Mouse (Mus musculus): ENCODE measurements around the gene Epn2. TPM values are rescaled to one million over a fixed set of nuclear protein-coding genes. Genes with fewer than 3 reads are reported as not detected.
A peak's percentile ranks its signal among the peaks of the same experiment; 100 is the strongest.

The Epn2 gene
- total and polyA plus RNA-seq, 2 experiments from 2014 or later, result 68.9 to 77.3 TPM

- no peaks in the 10 kb centered on the region for H3K9me3 ChIP-seq (ENCODE audit: low read length)
- H3K4me1 ChIP-seq (ENCODE audit: insufficient read depth), result no peaks in the 10 kb centered on the region
- no peak for TF ChIP-seq CTCF (IDR thresholded peaks at IDR 0.05; ENCODE audit: low read depth)
- H3K27ac ChIP-seq (ENCODE audit: low read depth, low read length), result no peak overlapping the region
- H3K4me2 ChIP-seq (ENCODE audit: low read depth), result no peak overlapping the region
- no peak for DNase-seq
- ATAC-seq, result no peak
- H3K36me3 ChIP-seq (ENCODE audit: insufficient read depth), result peaks cover 15% of the 10 kb centered on the region
- no peak overlapping the region for H3K9ac ChIP-seq
- no peak overlapping the region for H3K4me3 ChIP-seq (ENCODE audit: low read depth, low read length)
- no peaks in the 10 kb centered on the region for H3K27me3 ChIP-seq (ENCODE audit: insufficient read depth, low read length)
- 95% methylated on average over 10 of the region's 10 CpGs for WGBS
Measured at GRCm38 (mm10) chr11:61546452-61546851, 33.0 kb downstream of the Epn2 start.

DNA sequence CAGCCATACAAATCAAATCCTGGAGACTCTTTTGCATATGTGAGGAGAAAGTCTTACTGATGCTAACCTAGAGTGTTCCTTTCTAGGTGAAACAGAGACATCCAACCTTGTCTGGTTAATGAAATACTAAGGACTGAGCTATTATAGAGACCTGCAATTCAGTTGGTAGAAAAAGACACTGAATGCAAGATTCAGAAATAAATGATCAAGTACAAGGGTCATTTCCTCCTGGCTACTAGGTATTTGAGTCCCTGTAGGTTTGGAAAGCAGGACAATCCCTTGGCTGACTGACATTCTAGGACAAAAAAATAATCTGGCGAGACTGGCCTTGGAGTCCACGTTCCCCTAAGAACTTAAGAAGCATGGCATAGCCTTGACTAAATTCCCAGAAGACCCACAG, 33.9 kb downstream of the Epn2 start:
- WGBS, result 93% methylated on average over 2 of the region's 2 CpGs
- H3K4me1 ChIP-seq (ENCODE audit: insufficient read depth), result no peaks in the 10 kb centered on the region
- DNase-seq, result no peak

DNA sequence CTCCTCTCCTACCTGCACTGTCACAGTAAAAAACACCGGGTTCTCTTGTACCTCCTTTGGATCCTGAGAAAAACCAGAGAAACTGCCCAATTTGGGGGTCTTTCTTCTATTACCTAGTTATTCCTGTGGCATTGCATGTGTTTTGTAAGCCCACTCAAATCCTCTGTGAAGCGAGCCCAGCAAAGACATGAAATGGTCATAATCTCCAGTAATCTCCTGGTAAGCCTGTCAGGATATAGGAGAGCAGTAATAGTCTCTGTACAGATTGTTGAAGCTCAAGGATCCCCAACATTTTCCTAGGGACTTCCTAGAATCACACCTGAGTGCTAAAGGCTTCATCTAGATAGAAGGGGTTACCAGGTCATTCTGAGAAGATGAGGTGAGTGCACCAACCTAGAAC, 38.4 kb downstream of the Epn2 start:
- no peak overlapping the region for H3K4me3 ChIP-seq (ENCODE audit: low read depth, low read length)
- DNase-seq (no peak), ATAC-seq (no peak)
- no peak overlapping the region for H3K4me2 ChIP-seq (ENCODE audit: low read depth)
- H3K27me3 ChIP-seq (ENCODE audit: insufficient read depth, low read length), result no peaks in the 10 kb centered on the region
- peaks cover 17% of the 10 kb centered on the region for H3K36me3 ChIP-seq (ENCODE audit: insufficient read depth)
- WGBS, result 97% methylated on average over 2 of the region's 2 CpGs
- no peak overlapping the region for H3K9ac ChIP-seq
- no peaks in the 10 kb centered on the region for H3K4me1 ChIP-seq (ENCODE audit: insufficient read depth)
- H3K27ac ChIP-seq (ENCODE audit: low read depth, low read length), result no peak overlapping the region
- H3K9me3 ChIP-seq (ENCODE audit: low read length), result no peaks in the 10 kb centered on the region
- no peak for TF ChIP-seq CTCF (IDR thresholded peaks at IDR 0.05; ENCODE audit: low read depth)

More for the DNA sequence above, 33.9 kb downstream of the Epn2 start:
- H3K4me3 ChIP-seq (ENCODE audit: low read depth, low read length), result no peak overlapping the region
- H3K4me2 ChIP-seq (ENCODE audit: low read depth), result no peak overlapping the region
- no peaks in the 10 kb centered on the region for H3K9me3 ChIP-seq (ENCODE audit: low read length)
- H3K36me3 ChIP-seq (ENCODE audit: insufficient read depth), result peaks cover 15% of the 10 kb centered on the region
- no peaks in the 10 kb centered on the region for H3K27me3 ChIP-seq (ENCODE audit: insufficient read depth, low read length)
- no peak for ATAC-seq
- H3K9ac ChIP-seq, result no peak overlapping the region
- no peak for TF ChIP-seq CTCF (IDR thresholded peaks at IDR 0.05; ENCODE audit: low read depth)
- no peak overlapping the region for H3K27ac ChIP-seq (ENCODE audit: low read depth, low read length)

DNA sequence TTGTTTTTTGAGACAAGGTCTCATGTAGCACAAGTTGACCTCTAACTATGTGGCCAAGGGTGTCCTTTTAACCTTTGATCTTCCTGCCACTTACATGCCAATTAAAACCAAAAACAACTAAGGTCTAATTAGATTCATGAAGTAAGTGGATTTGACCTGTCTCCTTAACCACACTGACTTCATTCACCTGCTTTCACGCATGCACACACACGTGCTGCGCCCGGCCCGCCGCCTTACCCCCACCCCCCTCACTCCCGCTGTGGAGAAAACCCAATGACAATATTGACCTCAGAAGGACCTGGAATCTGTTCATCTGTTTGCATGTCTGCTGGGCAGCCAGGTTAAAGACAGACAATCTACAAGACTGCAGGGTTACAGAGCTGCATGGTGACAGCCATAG, 38.8 kb downstream of the Epn2 start:
- DNase-seq, result no peak
- no peak for ATAC-seq
- no peaks in the 10 kb centered on the region for H3K27me3 ChIP-seq (ENCODE audit: insufficient read depth, low read length)
- no peaks in the 10 kb centered on the region for H3K4me1 ChIP-seq (ENCODE audit: insufficient read depth)
- H3K4me3 ChIP-seq (ENCODE audit: low read depth, low read length), result no peak overlapping the region
- WGBS, result 78% methylated on average over 7 of the region's 7 CpGs
- no peak overlapping the region for H3K9ac ChIP-seq
- H3K9me3 ChIP-seq (ENCODE audit: low read length), result no peaks in the 10 kb centered on the region
- H3K27ac ChIP-seq (ENCODE audit: low read depth, low read length), result no peak overlapping the region
- peaks cover 12% of the 10 kb centered on the region; the same call in 1 of the 2 replicates for H3K36me3 ChIP-seq (ENCODE audit: insufficient read depth)
- no peak for TF ChIP-seq CTCF (IDR thresholded peaks at IDR 0.05; ENCODE audit: low read depth)
- H3K4me2 ChIP-seq (ENCODE audit: low read depth), result no peak overlapping the region

- WGBS, result 87% methylated on average over 3 of the region's 3 CpGs
- no peak for TF ChIP-seq CTCF (IDR thresholded peaks at IDR 0.05; ENCODE audit: low read depth)
- peaks cover 9% of the 10 kb centered on the region; the same call in 1 of the 2 replicates for H3K36me3 ChIP-seq (ENCODE audit: insufficient read depth)
- H3K4me2 ChIP-seq (ENCODE audit: low read depth), result no peak overlapping the region
- H3K9ac ChIP-seq, result no peak overlapping the region
- H3K4me1 ChIP-seq (ENCODE audit: insufficient read depth), result no peaks in the 10 kb centered on the region
- H3K27ac ChIP-seq (ENCODE audit: low read depth, low read length), result no peak overlapping the region
- DNase-seq, result no peak
- H3K9me3 ChIP-seq (ENCODE audit: low read length), result no peaks in the 10 kb centered on the region
- ATAC-seq, result peak; percentile 62
- H3K27me3 ChIP-seq (ENCODE audit: insufficient read depth, low read length), result no peaks in the 10 kb centered on the region
- no peak overlapping the region for H3K4me3 ChIP-seq (ENCODE audit: low read depth, low read length)
Measured at GRCm38 (mm10) chr11:61537362-61537761, 42.1 kb downstream of the Epn2 start.

DNA sequence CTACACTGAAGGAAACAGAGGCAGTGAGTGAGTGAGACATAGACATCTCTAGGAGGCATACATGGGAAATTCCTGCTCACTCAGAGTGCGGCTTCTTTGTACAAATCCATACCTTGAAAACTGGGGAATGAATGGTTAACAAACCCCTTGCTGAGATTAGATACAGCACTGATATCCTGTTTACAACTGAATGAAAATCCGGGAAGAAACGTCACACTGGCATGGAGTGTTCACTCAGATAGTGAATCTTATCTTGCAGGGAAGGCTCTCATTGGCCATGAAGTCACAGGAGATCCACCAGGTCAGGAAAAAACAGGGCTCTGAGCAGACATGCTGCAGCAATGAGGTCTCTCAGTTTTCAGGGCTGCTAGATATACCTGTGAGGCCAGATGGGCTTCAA, 42.5 kb downstream of the Epn2 start:
- no peaks in the 10 kb centered on the region for H3K4me1 ChIP-seq (ENCODE audit: insufficient read depth)
- no peak overlapping the region for H3K4me2 ChIP-seq (ENCODE audit: low read depth)
- no peak for ATAC-seq
- no peak for TF ChIP-seq CTCF (IDR thresholded peaks at IDR 0.05; ENCODE audit: low read depth)
- no peak overlapping the region for H3K4me3 ChIP-seq (ENCODE audit: low read depth, low read length)
- no peak overlapping the region for H3K9ac ChIP-seq
- 81% methylated on average over 3 of the region's 3 CpGs for WGBS
- no peaks in the 10 kb centered on the region for H3K27me3 ChIP-seq (ENCODE audit: insufficient read depth, low read length)
- no peaks in the 10 kb centered on the region for H3K9me3 ChIP-seq (ENCODE audit: low read length)
- peaks cover 9% of the 10 kb centered on the region; the same call in 1 of the 2 replicates for H3K36me3 ChIP-seq (ENCODE audit: insufficient read depth)
- no peak overlapping the region for H3K27ac ChIP-seq (ENCODE audit: low read depth, low read length)
- DNase-seq, result no peak

GRCm38 (mm10) chr11:61535530-61535929, 44.0 kb downstream of the Epn2 start:
- Histone ChIP-seq H3K9me3 (ENCODE audit: low read length) (no peaks in the 10 kb centered on the region), H3K27me3 (ENCODE audit: insufficient read depth, low read length) (no peaks in the 10 kb centered on the region), H3K4me1 (ENCODE audit: insufficient read depth) (no peaks in the 10 kb centered on the region), H3K36me3 (ENCODE audit: insufficient read depth) (peaks cover 9% of the 10 kb centered on the region; the same call in 1 of the 2 replicates), H3K4me3 (ENCODE audit: low read depth, low read length) (no peak overlapping the region), H3K27ac (ENCODE audit: low read depth, low read length) (no peak overlapping the region), H3K4me2 (ENCODE audit: low read depth) (no peak overlapping the region), H3K9ac (no peak overlapping the region)
- ATAC-seq (no peak), DNase-seq (no peak)
- WGBS, result 49% methylated on average over 1 of the region's 1 CpGs
- TF ChIP-seq CTCF (IDR thresholded peaks at IDR 0.05; ENCODE audit: low read depth), result no peak
